Mouse (Mus musculus) bone marrow, adult 2 months (tissue): Measurements from ENCODE around the gene Card6. TPM values are rescaled to one million over a fixed set of nuclear protein-coding genes. Genes with fewer than 3 reads are reported as not detected.

ENCODE experiments used
- H3K27ac ChIP-seq: fragments of 200-500 bp; 2 replicates; pipeline ENCODE4 v1.5.1; 2012; ENCODE audit warnings: low read depth, mild to moderate bottlenecking, control low read depth, inconsistent platforms, low read length; ENCODE audit not compliant: control insufficient read depth, poor library complexity, insufficient read depth
- H3K4me1 ChIP-seq: fragments of 200-500 bp; 2 replicates; pipeline ENCODE4 v1.6.1; 2011; ENCODE audit warnings: low read length; ENCODE audit not compliant: control insufficient read depth, insufficient read depth
- H3K4me3 ChIP-seq: fragments of 200-500 bp; replicated peaks from 2 replicates; pipeline ENCODE3; 2011; ENCODE audit warnings: mild to moderate bottlenecking, low read depth, low read length, control low read depth; ENCODE audit not compliant: control insufficient read depth
- CTCF ChIP-seq: fragments of 200-500 bp; IDR thresholded peaks from 2 replicates; pipeline ENCODE4 v1.5.1; 2011; ENCODE audit warnings: low read length, control low read depth; ENCODE audit not compliant: control insufficient read depth, insufficient read depth
- POLR2A ChIP-seq: fragments of 200-500 bp; IDR thresholded peaks from 2 replicates; pipeline ENCODE4 v1.6.1; 2011; ENCODE audit warnings: low read depth, mild to moderate bottlenecking, control low read depth, low read length, borderline replicate concordance; ENCODE audit not compliant: control insufficient read depth
- WGBS: fragments of 180-500 bp; shearing (Covaris S2); methylation state at CpG from one replicate; pipeline ENCODE4 v1.1.7; 2018; 5-methylcytosine and 5-hydroxymethylcytosine counted together
- polyA plus RNA-seq: library from polyadenylated mRNA; stranded (reverse); fragments of >200 nt; gene quantifications from 2 replicates; pipeline ENCODE4 v1.2.4, GENCODE M21; 2011; ENCODE audit warnings: low replicate concordance; ENCODE audit not compliant: missing spikeins, insufficient read depth, insufficient read length

The Card6 gene
- polyA plus RNA-seq, 1 experiment, result 1.3 TPM

- TF ChIP-seq POLR2A, result no peak
- TF ChIP-seq CTCF, result no peak
- Histone ChIP-seq H3K4me1 (peaks cover 2% of the 10 kb centered on the region; the same call in 1 of the 2 replicates), H3K4me3 (no peak overlapping the region), H3K27ac (peak overlapping the region; percentile 40; the same call in 1 of the 2 replicates)
- 23% methylated on average over 3 of the region's 3 CpGs for WGBS
Measured at GRCm38 (mm10) chr15:5108655-5109040, 309 bp upstream of the Card6 start.

GRCm38 (mm10) chr15:5106293-5106692 lies 2.0 kb downstream of the Card6 start:
- Histone ChIP-seq H3K4me1 (peaks cover 2% of the 10 kb centered on the region; the same call in 1 of the 2 replicates), H3K27ac (no peak overlapping the region), H3K4me3 (no peak overlapping the region)
- TF ChIP-seq POLR2A (no peak), CTCF (no peak)
- WGBS, result 39% methylated on average over 2 of the region's 2 CpGs

- TF ChIP-seq CTCF, result no peak
- no peak for TF ChIP-seq POLR2A
- 78% methylated on average over 6 of the region's 6 CpGs for WGBS
- Histone ChIP-seq H3K4me3 (no peak overlapping the region), H3K4me1 (peaks cover 2% of the 10 kb centered on the region; the same call in 1 of the 2 replicates), H3K27ac (no peak overlapping the region)
Measured at GRCm38 (mm10) chr15:5105891-5106290, 2.4 kb downstream of the Card6 start.

- 86% methylated on average over 4 of the region's 4 CpGs for WGBS
- Histone ChIP-seq H3K4me1 (no peaks in the 10 kb centered on the region; the same call in 1 of the 2 replicates), H3K4me3 (no peak overlapping the region), H3K27ac (no peak overlapping the region)
- TF ChIP-seq POLR2A (no peak), CTCF (no peak)
Measured at GRCm38 (mm10) chr15:5102312-5102711, 6.0 kb downstream of the Card6 start.

GRCm38 (mm10) chr15:5097376-5097775 lies 11.0 kb downstream of the Card6 start:
- TF ChIP-seq POLR2A (no peak), CTCF (no peak)
- no peak overlapping the region for H3K4me3 ChIP-seq
- WGBS, result 63% methylated on average over 1 of the region's 1 CpGs
- no peaks in the 10 kb centered on the region for H3K4me1 ChIP-seq
- H3K27ac ChIP-seq, result no peak overlapping the region

- H3K27ac ChIP-seq, result no peak overlapping the region
- WGBS, result 74% methylated on average over 11 of the region's 11 CpGs
- TF ChIP-seq POLR2A (no peak), CTCF (no peak)
- no peak overlapping the region for H3K4me3 ChIP-seq
- no peaks in the 10 kb centered on the region for H3K4me1 ChIP-seq
Measured at GRCm38 (mm10) chr15:5095534-5096301, 12.6 kb downstream of the Card6 start.

- Histone ChIP-seq H3K4me3 (no peak overlapping the region), H3K4me1 (no peaks in the 10 kb centered on the region), H3K27ac (no peak overlapping the region)
- TF ChIP-seq POLR2A (no peak), CTCF (no peak)
- 87% methylated on average over 10 of the region's 10 CpGs for WGBS
Measured at GRCm38 (mm10) chr15:5090131-5090530, 18.2 kb downstream of the Card6 start.

GRCm38 (mm10) chr15:5088850-5089608 lies 19.3 kb downstream of the Card6 start:
- H3K4me1 ChIP-seq, result no peaks in the 10 kb centered on the region
- TF ChIP-seq POLR2A (no peak), CTCF (no peak)
- no peak overlapping the region for H3K27ac ChIP-seq
- WGBS, result 59% methylated on average over 7 of the region's 7 CpGs
- no peak overlapping the region for H3K4me3 ChIP-seq

GRCm38 (mm10) chr15:5086162-5086561 lies 22.2 kb downstream of the Card6 start:
- Histone ChIP-seq H3K4me3 (no peak overlapping the region), H3K4me1 (no peaks in the 10 kb centered on the region), H3K27ac (no peak overlapping the region)
- 14% methylated on average over 2 of the region's 2 CpGs for WGBS
- no peak for TF ChIP-seq POLR2A
- TF ChIP-seq CTCF, result no peak
